Mouse (Mus musculus): ENCODE data around the gene Dlk1. TPM values are rescaled to one million over a fixed set of nuclear protein-coding genes. Genes with fewer than 3 reads are reported as not detected.

Dlk1 gene
- polyA plus RNA-seq, 1 experiment from 2014 or later: not detected

- CTCF ChIA-PET: no interaction called here
- ATAC-seq: no peak
- in situ Hi-C loops (cut with MboI; ENCODE audit: low pct_unique_long_range_greater_than_20kb): no loop called here
- H3K27me3 ChIP-seq: peaks cover 18% of the 10 kb centered on the region
- TF ChIP-seq CTCF (IDR thresholded peaks at IDR 0.05): no peak
- DNase-seq (ENCODE audit: low read depth, low spot score): no peak
- POLR2A ChIA-PET: no interaction called here
Observed at GRCm38 (mm10) chr12:109510247-109510646, 57.6 kb downstream of the Dlk1 start.

DNA sequence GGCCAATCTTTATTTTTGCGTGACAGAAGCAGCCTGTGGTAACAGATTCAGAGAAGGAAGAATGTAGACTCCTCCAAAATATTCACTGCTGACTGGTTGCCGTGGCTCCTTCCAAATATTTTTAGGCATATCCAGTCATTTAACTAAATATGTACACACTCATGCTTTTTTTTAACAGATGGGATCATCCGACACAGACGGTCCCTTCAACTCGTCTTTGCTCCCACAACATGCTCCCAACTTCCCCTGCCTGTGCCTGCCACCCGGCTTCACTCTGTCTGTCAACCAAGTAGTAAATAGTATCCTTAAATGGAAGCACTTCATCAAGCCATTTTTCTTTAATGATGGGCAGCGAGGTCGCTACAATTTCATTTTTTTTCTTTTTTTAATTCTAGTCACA lies 58.8 kb downstream of the Dlk1 start:
- no peak for TF ChIP-seq CTCF (IDR thresholded peaks at IDR 0.05)
- ChIA-PET POLR2A (no interaction called here), CTCF (no interaction called here)
- ATAC-seq (no peak), DNase-seq (ENCODE audit: low read depth, low spot score) (no peak)
- peaks cover 18% of the 10 kb centered on the region for H3K27me3 ChIP-seq
- in situ Hi-C loops (cut with MboI; ENCODE audit: low pct_unique_long_range_greater_than_20kb): no loop called here

DNA sequence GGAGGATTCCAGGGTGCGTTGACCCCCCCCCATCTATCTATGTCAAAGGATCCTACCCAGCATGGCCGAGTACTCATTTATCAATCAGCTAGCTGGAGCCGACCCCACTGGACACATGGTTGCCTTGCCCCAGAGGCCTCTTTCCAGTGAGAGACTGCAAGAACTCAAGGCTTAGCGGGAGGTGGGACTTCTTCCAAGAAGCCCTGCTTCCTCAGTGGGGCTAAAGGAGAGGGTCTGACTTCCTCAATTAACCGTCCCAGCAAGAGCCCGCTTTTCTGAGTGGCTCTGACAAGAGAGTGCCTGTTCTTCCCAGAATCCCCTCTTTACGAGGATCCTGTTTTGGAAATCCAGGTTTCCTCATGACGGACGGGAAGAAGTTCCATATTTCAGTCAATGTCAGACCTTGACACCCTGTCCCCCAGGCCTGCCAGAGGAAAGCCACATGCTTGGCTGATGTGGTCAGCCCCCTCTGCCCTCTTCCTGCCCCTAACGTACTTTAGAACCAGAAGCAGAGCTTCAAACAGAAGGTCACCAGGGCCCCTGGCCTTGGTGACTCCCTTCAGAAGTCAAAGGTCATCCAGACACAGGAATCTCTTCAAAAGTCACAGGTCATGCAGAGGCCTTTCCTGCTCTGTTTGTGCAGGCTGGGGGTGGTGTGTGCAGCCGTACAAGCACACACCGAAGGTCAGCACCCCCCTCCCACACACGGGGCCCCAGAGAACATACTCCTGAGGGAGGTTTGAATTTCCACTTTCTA lies 59.7 kb downstream of the Dlk1 start:
- DNase-seq (ENCODE audit: low read depth, low spot score): no peak
- in situ Hi-C loops (cut with MboI; ENCODE audit: low pct_unique_long_range_greater_than_20kb): no loop called here
- CTCF ChIA-PET: no interaction called here
- no peak for ATAC-seq
- POLR2A ChIA-PET: no interaction called here
- no peak for TF ChIP-seq CTCF (IDR thresholded peaks at IDR 0.05)
- peaks cover 21% of the 10 kb centered on the region for H3K27me3 ChIP-seq

Other genes with a start within 250 kb of the Dlk1 start
- gene Rtl1, start 147.5 kb downstream of the Dlk1 start, polyA plus RNA-seq (2021): not detected

Measured in Patski (cell line).